Mouse (Mus musculus) forebrain, embryonic 14.5 days (tissue): ENCODE measurements around the gene Asic3. TPM values are rescaled to one million over a fixed set of nuclear protein-coding genes. Genes with fewer than 3 reads are reported as not detected.

ENCODE experiments used
- ATAC-seq: fragments of 200-750 bp; cut with Nextera tagmentation; 2 replicates; pipeline ENCODE4 v1.8.0; 2017; ENCODE audit warnings: mild to moderate bottlenecking, moderate library complexity
- DNase-seq: peaks from one replicate; pipeline ENCODE4 v3.0.0-alpha.2; 2015; ENCODE audit warnings: low spot score
- H3K27ac ChIP-seq: fragments of 300-500 bp; sonication (generic); 2 replicates; pipeline ENCODE4 v1.5.1; 2014; ENCODE audit warnings: low read depth, mild to moderate bottlenecking, control low read depth, low read length, moderate library complexity
- H3K27me3 ChIP-seq: fragments of 300-500 bp; sonication (generic); replicated peaks from 2 replicates; pipeline ENCODE4 v1.6.1; 2014; ENCODE audit warnings: low read length, control low read depth, mixed read lengths; ENCODE audit not compliant: control insufficient read depth, insufficient read depth
- H3K36me3 ChIP-seq: fragments of 300-500 bp; sonication (generic); 2 replicates; pipeline ENCODE4 v1.6.1; 2014; ENCODE audit warnings: low read length, control low read depth; ENCODE audit not compliant: control insufficient read depth, insufficient read depth
- H3K4me1 ChIP-seq: fragments of 300-500 bp; sonication (generic); 2 replicates; pipeline ENCODE4 v1.6.1; 2014; ENCODE audit warnings: antibody characterized with exemption, low read length, control low read depth; ENCODE audit not compliant: control insufficient read depth, insufficient read depth
- H3K4me2 ChIP-seq: fragments of 300-500 bp; sonication (generic); 2 replicates; pipeline ENCODE4 v1.6.1; 2014; ENCODE audit warnings: mild to moderate bottlenecking, control low read depth, low read length
- H3K4me3 ChIP-seq: fragments of 300-500 bp; sonication (generic); 2 replicates; pipeline ENCODE4 v1.5.1; 2014; ENCODE audit warnings: low read depth, low read length, control low read depth
- H3K9ac ChIP-seq: fragments of 300-500 bp; sonication (generic); 2 replicates; pipeline ENCODE4 v1.6.1; 2014; ENCODE audit warnings: mild to moderate bottlenecking, low read length, control low read depth, moderate library complexity
- H3K9me3 ChIP-seq: fragments of 300-500 bp; sonication (generic); replicated peaks from 2 replicates; pipeline ENCODE4 v1.6.1; 2016; ENCODE audit warnings: low read length, control low read depth, mixed read lengths; ENCODE audit not compliant: control insufficient read depth
- WGBS: fragments of 180-500 bp; shearing (Covaris S2); extraction: QIAGEN DNeasy Blood & Tissue Kit; methylation state at CpG from one replicate; pipeline ENCODE4 v1.1.7; 2014; 5-methylcytosine and 5-hydroxymethylcytosine counted together
- polyA plus RNA-seq: library from polyadenylated mRNA; unstranded; fragments of >200 nt; fragmentation: Nextera tagmentation; extraction: Ambion mirVana; gene quantifications from 2 replicates; pipeline ENCODE4 v1.2.1, GENCODE M21; 2014

Asic3 gene
- polyA plus RNA-seq, 1 experiment from 2014 or later = not detected

GRCm38 (mm10) chr5:24385374-24385773, 27.8 kb upstream of the Asic3 start:
- no peak overlapping the region for H3K27ac ChIP-seq
- H3K4me1 ChIP-seq = peaks cover 12% of the 10 kb centered on the region
- no peak overlapping the region for H3K4me2 ChIP-seq
- WGBS = 91% methylated on average over 5 of the region's 5 CpGs
- peaks cover 31% of the 10 kb centered on the region for H3K27me3 ChIP-seq
- no peaks in the 10 kb centered on the region for H3K9me3 ChIP-seq
- no peaks in the 10 kb centered on the region for H3K36me3 ChIP-seq
- H3K4me3 ChIP-seq = no peak overlapping the region
- no peak overlapping the region for H3K9ac ChIP-seq
- no peak for DNase-seq
- ATAC-seq = no peak

- no peak overlapping the region for H3K9ac ChIP-seq
- 77% methylated on average over 10 of the region's 10 CpGs for WGBS
- no peak overlapping the region for H3K27ac ChIP-seq
- ATAC-seq (no peak), DNase-seq (no peak)
- H3K36me3 ChIP-seq = no peaks in the 10 kb centered on the region
- peaks cover 31% of the 10 kb centered on the region for H3K27me3 ChIP-seq
- H3K4me3 ChIP-seq = no peak overlapping the region
- H3K4me1 ChIP-seq = peaks cover 12% of the 10 kb centered on the region
- no peak overlapping the region for H3K4me2 ChIP-seq
- H3K9me3 ChIP-seq = no peaks in the 10 kb centered on the region
Observed at GRCm38 (mm10) chr5:24385887-24386550, 27.2 kb upstream of the Asic3 start.

GRCm38 (mm10) chr5:24387264-24388241, 25.6 kb upstream of the Asic3 start:
- H3K27ac ChIP-seq = 0 out of 2 replicates have a peak overlapping the region, but pooled peaks have one; percentile 14
- no peaks in the 10 kb centered on the region for H3K9me3 ChIP-seq
- H3K27me3 ChIP-seq = peaks cover 31% of the 10 kb centered on the region
- H3K9ac ChIP-seq = peak overlapping the region; percentile 60
- H3K4me2 ChIP-seq = peak overlapping the region; percentile 94
- peak overlapping the region; percentile 43 for H3K4me3 ChIP-seq
- 1% methylated on average over 72 of the region's 73 CpGs for WGBS
- peak; percentile 78 for ATAC-seq
- peak; percentile 88 for DNase-seq
- peaks cover 12% of the 10 kb centered on the region for H3K4me1 ChIP-seq
- no peaks in the 10 kb centered on the region for H3K36me3 ChIP-seq

- WGBS = 22% methylated on average over 24 of the region's 26 CpGs
- no peaks in the 10 kb centered on the region for H3K9me3 ChIP-seq
- DNase-seq = no peak
- H3K4me2 ChIP-seq = peak overlapping the region; percentile 94
- peak overlapping the region; percentile 43 for H3K4me3 ChIP-seq
- H3K36me3 ChIP-seq = no peaks in the 10 kb centered on the region
- peaks cover 31% of the 10 kb centered on the region for H3K27me3 ChIP-seq
- peaks cover 9% of the 10 kb centered on the region for H3K4me1 ChIP-seq
- no peak overlapping the region for H3K27ac ChIP-seq
- no peak for ATAC-seq
- H3K9ac ChIP-seq = peak overlapping the region; percentile 60
Observed at GRCm38 (mm10) chr5:24388246-24388915, 24.8 kb upstream of the Asic3 start.

GRCm38 (mm10) chr5:24389011-24389657, 24.1 kb upstream of the Asic3 start:
- H3K9ac ChIP-seq = no peak overlapping the region
- DNase-seq = no peak
- H3K36me3 ChIP-seq = no peaks in the 10 kb centered on the region
- no peak overlapping the region for H3K4me2 ChIP-seq
- H3K27me3 ChIP-seq = peaks cover 31% of the 10 kb centered on the region
- no peaks in the 10 kb centered on the region for H3K9me3 ChIP-seq
- WGBS = 55% methylated on average over 6 of the region's 7 CpGs
- no peak overlapping the region for H3K27ac ChIP-seq
- peaks cover 6% of the 10 kb centered on the region for H3K4me1 ChIP-seq
- H3K4me3 ChIP-seq = no peak overlapping the region
- ATAC-seq = no peak

GRCm38 (mm10) chr5:24389658-24390020, 23.6 kb upstream of the Asic3 start:
- H3K36me3 ChIP-seq = no peaks in the 10 kb centered on the region
- no peak overlapping the region for H3K4me2 ChIP-seq
- no peaks in the 10 kb centered on the region for H3K9me3 ChIP-seq
- no peak for DNase-seq
- no peak overlapping the region for H3K4me3 ChIP-seq
- WGBS = 70% methylated on average over 4 of the region's 4 CpGs
- H3K9ac ChIP-seq = no peak overlapping the region
- H3K27ac ChIP-seq = no peak overlapping the region
- H3K27me3 ChIP-seq = peaks cover 31% of the 10 kb centered on the region
- H3K4me1 ChIP-seq = peaks cover 6% of the 10 kb centered on the region
- no peak for ATAC-seq

- 86% methylated on average over 7 of the region's 7 CpGs for WGBS
- H3K9ac ChIP-seq = no peak within 1 kb of the TSS
- H3K36me3 ChIP-seq = no peaks in the 10 kb centered on the region
- no peak within 1 kb of the TSS for H3K27ac ChIP-seq
- H3K27me3 ChIP-seq = peaks cover 22% of the 10 kb centered on the region
- no peak within 1 kb of the TSS for H3K4me3 ChIP-seq
- ATAC-seq = no peak
- no peaks in the 10 kb centered on the region for H3K9me3 ChIP-seq
- peaks cover 6% of the 10 kb centered on the region for H3K4me1 ChIP-seq
- no peak for DNase-seq
- H3K4me2 ChIP-seq = no peak within 1 kb of the TSS
Observed at GRCm38 (mm10) chr5:24391864-24392263, 21.3 kb upstream of the Asic3 start, which contains the start of gene Atg9b. TSS of gene Atg9b (minus strand) at chr5:24392143.

DNA sequence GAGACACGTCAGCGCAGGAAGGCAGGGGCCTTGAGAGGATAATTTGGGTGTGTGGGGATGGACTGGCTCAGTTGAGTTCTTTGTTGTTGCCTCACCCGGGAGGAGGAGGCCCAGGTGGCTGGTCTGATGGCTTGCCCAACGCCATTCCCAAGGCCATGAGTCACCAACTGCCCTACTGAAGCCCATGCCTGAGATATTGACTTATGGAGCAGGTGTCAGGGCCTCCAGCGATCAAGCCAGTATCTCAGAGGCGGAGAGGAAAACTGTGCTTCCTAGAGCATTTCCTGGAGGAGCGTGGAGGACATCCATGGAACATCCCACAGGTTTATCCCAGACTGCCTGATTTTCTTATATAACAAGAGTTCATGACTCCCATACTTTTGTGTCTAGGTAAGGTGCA, 20.5 kb upstream of the Asic3 start:
- Histone ChIP-seq H3K9me3 (no peaks in the 10 kb centered on the region), H3K4me1 (peaks cover under 1% of the 10 kb centered on the region; the same call in 1 of the 2 replicates), H3K4me3 (no peak overlapping the region), H3K9ac (no peak overlapping the region), H3K36me3 (no peaks in the 10 kb centered on the region), H3K4me2 (no peak overlapping the region), H3K27ac (no peak overlapping the region), H3K27me3 (peaks cover 14% of the 10 kb centered on the region)
- DNase-seq = no peak
- WGBS = 78% methylated on average over 7 of the region's 7 CpGs
- no peak for ATAC-seq
